Mouse (Mus musculus) midbrain, embryonic 15.5 days (tissue): ENCODE data around the gene Sept10. TPM values are rescaled to one million over a fixed set of nuclear protein-coding genes. Genes with fewer than 3 reads are reported as not detected.

Experiments used
- ATAC-seq: fragments of 200-750 bp; cut with Nextera tagmentation; replicated peaks from 2 replicates; pipeline ENCODE4 v1.8.0; 2017; ENCODE audit warnings: moderate TSS enrichment
- H3K27ac ChIP-seq: fragments of 300-500 bp; sonication (generic); 2 replicates; pipeline ENCODE4 v1.5.1; 2015; ENCODE audit warnings: mild to moderate bottlenecking, inconsistent platforms
- H3K27me3 ChIP-seq: fragments of 300-500 bp; sonication (generic); replicated peaks from 2 replicates; pipeline ENCODE4 v1.6.1; 2015; ENCODE audit warnings: inconsistent platforms
- H3K36me3 ChIP-seq: fragments of 300-500 bp; sonication (generic); replicated peaks from 2 replicates; pipeline ENCODE4 v1.6.1; 2015; ENCODE audit warnings: inconsistent platforms
- H3K4me1 ChIP-seq: fragments of 300-500 bp; sonication (generic); 2 replicates; pipeline ENCODE4 v1.6.1; 2015; ENCODE audit warnings: inconsistent platforms
- H3K4me2 ChIP-seq: fragments of 300-500 bp; sonication (generic); 2 replicates; pipeline ENCODE4 v1.6.1; 2015; ENCODE audit warnings: inconsistent platforms, mild to moderate bottlenecking, moderate library complexity
- H3K4me3 ChIP-seq: fragments of 300-500 bp; sonication (generic); 2 replicates; pipeline ENCODE4 v1.5.1; 2015; ENCODE audit warnings: mild to moderate bottlenecking, inconsistent platforms
- H3K9ac ChIP-seq: fragments of 300-500 bp; sonication (generic); 2 replicates; pipeline ENCODE4 v1.6.1; 2015; ENCODE audit warnings: mild to moderate bottlenecking, inconsistent platforms
- H3K9me3 ChIP-seq: fragments of 300-500 bp; sonication (generic); 2 replicates; pipeline ENCODE4 v1.6.1; 2016; ENCODE audit warnings: inconsistent platforms
- WGBS: fragments of 180-500 bp; shearing (Covaris S2); methylation state at CpG from one replicate; pipeline ENCODE4 v1.1.7; 2015; ENCODE audit warnings: mixed read lengths; 5-methylcytosine and 5-hydroxymethylcytosine counted together
- polyA plus RNA-seq: library from polyadenylated mRNA; unstranded; fragments of >200 nt; fragmentation: Nextera tagmentation; extraction: Ambion mirVana; gene quantifications from 2 replicates; pipeline ENCODE4 v1.2.1, GENCODE M21; 2015

Sept10 gene
- polyA plus RNA-seq, 1 experiment from 2014 or later: 13.4 TPM

DNA sequence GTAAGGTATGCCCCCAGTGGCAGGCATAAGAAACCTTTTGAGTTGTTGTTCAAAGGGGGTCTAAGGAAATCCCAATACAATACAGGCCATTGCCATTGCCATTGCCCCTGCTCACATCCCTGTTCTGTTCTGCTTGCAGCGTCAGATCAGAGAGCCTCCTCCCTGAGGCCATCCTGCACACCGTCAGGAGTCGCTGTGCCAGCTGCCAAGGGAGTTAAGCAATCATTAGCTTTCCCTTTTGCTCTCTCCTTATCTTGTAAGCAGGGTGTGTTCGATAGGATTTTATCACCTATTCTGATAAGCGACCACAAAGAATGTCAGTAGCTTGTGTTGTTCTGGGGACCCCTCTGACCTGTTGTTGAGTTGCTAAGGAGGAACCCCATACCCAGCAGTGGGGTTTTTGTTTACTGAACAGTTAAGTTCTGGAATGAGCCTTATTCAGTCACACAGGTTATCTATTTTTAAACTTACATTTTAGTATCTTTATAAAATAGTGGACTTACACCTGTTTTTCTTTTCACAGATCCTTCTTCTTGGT, 69.0 kb downstream of the Sept10 start:
- no peaks in the 10 kb centered on the region for H3K36me3 ChIP-seq
- H3K4me1 ChIP-seq: 0 out of 2 replicates have a peak, but pooled peaks cover 4% of the 10 kb centered on the region
- no peak overlapping the region for H3K4me3 ChIP-seq
- no peak overlapping the region for H3K27ac ChIP-seq
- H3K9ac ChIP-seq: no peak overlapping the region
- H3K27me3 ChIP-seq: 0 out of 2 replicates have a peak, but pooled peaks cover 6% of the 10 kb centered on the region
- no peaks in the 10 kb centered on the region for H3K9me3 ChIP-seq
- no peak overlapping the region for H3K4me2 ChIP-seq
- ATAC-seq: no peak
- 72% methylated on average over 5 of the region's 5 CpGs for WGBS

DNA sequence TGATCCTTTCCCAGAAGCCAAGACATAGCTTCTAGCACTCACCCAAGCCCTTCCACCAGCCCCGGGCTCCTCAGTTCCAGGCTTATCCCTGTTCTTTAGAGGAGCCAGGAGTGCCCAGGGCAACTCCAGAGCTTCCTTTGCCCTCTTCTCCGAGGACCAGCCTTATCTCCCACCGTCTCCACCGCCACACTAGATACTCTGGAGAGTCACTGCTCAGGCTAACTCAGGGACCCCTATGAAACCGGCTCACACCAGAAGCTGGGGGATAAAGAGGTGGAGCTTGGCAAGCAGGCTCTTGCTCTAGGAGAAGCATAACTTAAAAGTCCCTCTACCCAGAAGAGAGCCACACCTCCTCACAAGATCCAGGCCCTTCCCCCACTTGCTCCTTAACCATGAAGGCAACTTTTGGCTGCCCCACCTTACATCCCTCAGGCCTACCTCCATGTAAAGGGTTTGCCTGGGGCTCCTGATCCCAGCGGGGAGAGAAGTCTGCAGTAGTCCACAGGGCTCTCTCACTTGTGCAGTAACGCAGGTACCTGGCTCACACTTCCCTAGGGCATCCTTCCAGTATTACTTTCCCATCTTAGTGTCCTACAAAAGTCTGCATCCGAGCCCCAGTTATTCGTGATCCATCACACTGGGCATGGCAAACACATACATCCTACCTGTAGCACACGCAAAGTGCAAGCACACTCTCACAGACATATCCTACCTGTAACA, 70.5 kb downstream of the Sept10 start:
- Histone ChIP-seq H3K27me3 (0 out of 2 replicates have a peak, but pooled peaks cover 6% of the 10 kb centered on the region), H3K4me2 (no peak overlapping the region), H3K4me1 (0 out of 2 replicates have a peak, but pooled peaks cover 4% of the 10 kb centered on the region), H3K9ac (no peak overlapping the region), H3K36me3 (no peaks in the 10 kb centered on the region), H3K9me3 (no peaks in the 10 kb centered on the region), H3K4me3 (no peak overlapping the region), H3K27ac (no peak overlapping the region)
- no peak for ATAC-seq
- 89% methylated on average over 10 of the region's 10 CpGs for WGBS

DNA sequence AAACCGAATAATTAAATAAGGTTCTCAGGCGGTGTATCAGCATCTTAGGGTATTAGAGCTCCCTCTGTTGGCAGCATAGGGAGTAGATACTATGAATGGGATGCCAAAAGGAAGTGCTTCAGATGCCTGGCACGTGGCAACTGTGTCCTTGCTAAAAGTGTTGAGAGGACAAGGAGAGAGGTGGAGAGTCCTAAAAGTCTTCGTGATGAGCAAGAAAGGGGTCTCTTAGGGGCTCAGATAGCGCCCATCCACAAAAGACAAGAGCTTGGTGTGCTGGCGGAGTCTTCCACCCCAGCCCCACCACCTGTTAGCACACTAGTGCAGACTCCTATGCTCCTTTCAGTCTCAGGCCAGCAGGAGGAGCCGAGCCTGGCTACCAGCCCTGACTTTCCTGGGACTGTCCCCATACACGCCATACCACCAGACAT, 71.7 kb downstream of the Sept10 start:
- WGBS: 15% methylated on average over 8 of the region's 8 CpGs
- no peak overlapping the region for H3K4me3 ChIP-seq
- 0 out of 2 replicates have a peak overlapping the region, but pooled peaks have one; percentile 14 for H3K4me2 ChIP-seq
- H3K9me3 ChIP-seq: no peaks in the 10 kb centered on the region
- H3K4me1 ChIP-seq: 0 out of 2 replicates have a peak, but pooled peaks cover 4% of the 10 kb centered on the region
- H3K36me3 ChIP-seq: no peaks in the 10 kb centered on the region
- peak; percentile 77 for ATAC-seq
- 0 out of 2 replicates have a peak, but pooled peaks cover 6% of the 10 kb centered on the region for H3K27me3 ChIP-seq
- no peak overlapping the region for H3K9ac ChIP-seq
- H3K27ac ChIP-seq: no peak overlapping the region

DNA sequence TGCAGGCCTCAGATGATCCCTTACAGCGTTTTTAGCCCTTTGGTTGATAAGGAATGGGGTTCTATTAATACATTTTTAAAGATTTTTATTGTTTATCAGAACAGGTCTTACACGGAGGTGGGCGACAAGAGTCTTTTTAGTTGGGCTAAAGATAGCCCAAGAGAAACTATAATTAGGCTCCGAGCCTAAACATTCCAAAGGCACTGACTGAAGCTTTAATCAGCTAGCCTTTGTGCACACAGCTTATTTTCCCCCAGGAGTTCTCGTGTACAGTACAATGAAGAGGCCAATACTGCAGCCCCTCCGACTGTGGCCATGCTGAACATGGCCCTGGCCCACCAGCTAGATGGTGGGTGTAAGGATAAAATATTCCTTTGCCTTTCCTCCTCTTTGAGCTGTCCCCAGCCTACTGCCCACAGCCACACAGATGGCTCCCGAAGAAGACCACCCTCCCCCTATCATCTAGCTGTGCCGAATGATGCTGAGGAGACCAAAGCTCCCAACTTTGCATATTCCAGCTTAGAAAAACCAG, 88.1 kb downstream of the Sept10 start:
- no peak overlapping the region for H3K4me3 ChIP-seq
- no peak overlapping the region for H3K4me2 ChIP-seq
- H3K9ac ChIP-seq: no peak overlapping the region
- H3K4me1 ChIP-seq: no peaks in the 10 kb centered on the region
- H3K9me3 ChIP-seq: no peaks in the 10 kb centered on the region
- H3K27ac ChIP-seq: no peak overlapping the region
- no peaks in the 10 kb centered on the region for H3K27me3 ChIP-seq
- WGBS: 42% methylated on average over 8 of the region's 8 CpGs
- H3K36me3 ChIP-seq: no peaks in the 10 kb centered on the region
- ATAC-seq: 0 out of 2 replicates have a peak, but pooled peaks have one; percentile 24

DNA sequence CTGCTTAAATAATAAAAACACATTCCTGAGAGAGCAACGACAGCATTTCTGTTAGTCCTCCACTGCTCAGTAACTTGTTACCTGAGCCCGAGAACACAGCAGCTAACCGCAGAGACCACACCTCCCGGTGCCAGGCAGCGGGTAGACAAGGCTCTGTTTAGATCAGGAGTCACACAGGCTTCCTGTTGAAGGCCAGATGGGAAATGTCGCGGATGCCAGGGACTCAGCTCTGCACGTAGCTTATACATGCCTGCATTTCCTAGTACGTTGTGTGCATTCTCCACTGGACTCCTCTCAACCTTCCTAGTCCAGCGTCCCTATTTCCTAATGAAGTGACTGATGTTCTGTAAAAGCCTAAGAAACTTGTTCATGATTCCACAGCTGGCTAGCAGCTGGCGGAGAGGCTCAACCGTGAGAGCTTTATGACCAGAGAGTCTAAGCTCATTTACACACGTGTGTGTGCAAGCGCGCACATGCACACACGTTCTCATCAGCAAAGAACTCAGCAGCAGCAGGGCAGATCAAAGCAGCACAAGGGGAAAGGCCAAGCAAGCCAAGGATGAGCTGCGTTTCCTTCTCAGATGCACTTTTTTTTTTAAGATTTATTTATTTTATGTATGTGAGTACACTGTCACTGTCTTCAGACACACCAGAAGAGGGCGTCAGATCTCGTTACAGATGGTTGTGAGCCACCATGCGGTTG, 89.6 kb downstream of the Sept10 start:
- Histone ChIP-seq H3K4me3 (no peak overlapping the region), H3K36me3 (no peaks in the 10 kb centered on the region), H3K27ac (no peak overlapping the region), H3K9me3 (no peaks in the 10 kb centered on the region), H3K9ac (no peak overlapping the region), H3K27me3 (no peaks in the 10 kb centered on the region), H3K4me2 (no peak overlapping the region), H3K4me1 (no peaks in the 10 kb centered on the region)
- ATAC-seq: no peak
- 85% methylated on average over 20 of the region's 20 CpGs for WGBS

DNA sequence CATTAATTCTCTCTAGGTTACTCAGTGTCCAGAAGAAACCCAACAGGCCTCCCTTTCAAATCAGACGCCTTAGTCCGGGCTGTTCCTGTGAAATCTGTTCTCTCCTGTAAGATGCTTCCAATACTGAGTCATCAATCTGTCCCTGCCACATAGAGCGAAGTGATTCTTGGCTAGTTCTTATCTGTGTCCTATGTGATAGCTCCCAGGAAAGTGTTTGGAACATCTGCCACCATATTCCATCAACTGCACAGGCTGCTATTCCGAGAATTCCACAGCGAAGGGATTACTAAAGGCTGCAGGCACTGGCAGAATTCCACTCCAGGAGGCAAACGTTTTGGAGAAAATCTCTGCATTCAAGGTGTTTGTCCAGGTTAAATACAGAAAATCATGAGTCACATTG, 94.0 kb downstream of the Sept10 start:
- Histone ChIP-seq H3K4me3 (no peak overlapping the region), H3K36me3 (no peaks in the 10 kb centered on the region), H3K27ac (no peak overlapping the region), H3K9me3 (no peaks in the 10 kb centered on the region), H3K9ac (no peak overlapping the region), H3K4me1 (no peaks in the 10 kb centered on the region), H3K4me2 (no peak overlapping the region), H3K27me3 (no peaks in the 10 kb centered on the region)
- no peak for ATAC-seq
- WGBS: 80% methylated on average over 6 of the region's 6 CpGs

DNA sequence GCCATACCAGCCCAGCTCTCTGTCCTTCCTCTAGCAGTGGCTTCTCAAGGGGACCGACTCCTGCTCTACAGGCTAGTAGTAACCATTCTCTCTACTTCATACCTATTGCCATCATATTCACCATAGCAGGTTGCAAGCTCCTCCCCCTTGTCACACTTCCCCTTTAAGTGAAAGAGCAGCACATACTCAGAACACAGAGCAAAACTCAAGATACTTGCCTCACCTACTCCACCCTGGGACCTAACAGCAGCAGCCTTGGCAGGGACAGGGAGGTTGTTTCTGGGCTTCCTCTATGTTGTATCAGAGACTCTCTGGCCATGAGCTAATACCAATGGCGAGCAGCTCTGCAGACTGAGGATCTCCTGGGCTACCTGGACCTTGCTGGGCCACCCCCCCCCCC, 96.2 kb downstream of the Sept10 start:
- WGBS: 86% methylated on average over 2 of the region's 2 CpGs
- no peaks in the 10 kb centered on the region for H3K4me1 ChIP-seq
- no peaks in the 10 kb centered on the region for H3K36me3 ChIP-seq
- H3K4me3 ChIP-seq: no peak overlapping the region
- H3K9ac ChIP-seq: no peak overlapping the region
- no peaks in the 10 kb centered on the region for H3K27me3 ChIP-seq
- H3K4me2 ChIP-seq: no peak overlapping the region
- H3K9me3 ChIP-seq: no peaks in the 10 kb centered on the region
- ATAC-seq: no peak
- H3K27ac ChIP-seq: no peak overlapping the region

DNA sequence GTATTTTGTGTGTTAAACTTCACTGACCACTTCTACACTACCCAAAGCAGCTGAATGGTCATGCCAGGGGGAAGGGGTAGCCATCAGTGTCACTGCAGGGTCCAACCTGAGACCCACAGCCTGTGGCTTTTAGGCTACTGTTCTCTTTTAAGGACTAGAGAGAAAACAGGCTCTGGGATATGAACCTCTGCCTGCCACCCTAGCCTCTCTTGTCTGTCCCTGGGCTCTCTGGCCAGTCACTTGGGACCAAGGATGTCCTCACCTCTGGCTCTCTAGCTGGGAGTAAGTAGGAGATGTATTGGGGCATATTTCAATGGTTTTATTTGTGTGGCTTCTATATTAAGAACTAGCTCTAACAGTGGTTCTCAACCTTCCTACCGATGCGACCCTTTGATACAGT, 101.8 kb downstream of the Sept10 start:
- Histone ChIP-seq H3K27me3 (no peaks in the 10 kb centered on the region), H3K4me1 (no peaks in the 10 kb centered on the region), H3K27ac (no peak overlapping the region), H3K9me3 (no peaks in the 10 kb centered on the region), H3K4me3 (no peak overlapping the region), H3K36me3 (no peaks in the 10 kb centered on the region), H3K9ac (no peak overlapping the region), H3K4me2 (no peak overlapping the region)
- ATAC-seq: no peak
- 94% methylated on average over 2 of the region's 2 CpGs for WGBS

DNA sequence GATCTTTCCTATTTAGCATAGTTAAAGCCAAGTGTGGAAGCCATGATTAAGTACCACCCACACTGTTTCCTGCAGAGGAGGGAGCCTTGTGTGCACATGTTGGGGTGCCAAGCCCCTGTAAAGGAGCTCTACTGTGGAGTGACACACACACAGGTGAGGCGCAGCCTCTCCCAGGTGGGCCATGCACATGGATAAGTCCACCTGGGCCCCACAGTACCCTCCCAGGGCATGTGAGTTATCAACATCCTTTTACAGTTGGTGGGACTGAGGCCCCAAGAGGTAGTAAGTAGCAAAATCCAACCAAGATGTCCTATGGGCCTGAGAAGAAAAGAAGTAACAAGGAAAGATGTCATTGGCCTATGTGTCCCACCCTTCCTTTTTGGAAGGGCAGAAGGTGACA, 102.6 kb downstream of the Sept10 start:
- no peak overlapping the region for H3K9ac ChIP-seq
- no peaks in the 10 kb centered on the region for H3K36me3 ChIP-seq
- WGBS: 100% methylated on average over 1 of the region's 1 CpGs
- no peak overlapping the region for H3K27ac ChIP-seq
- no peak overlapping the region for H3K4me2 ChIP-seq
- no peaks in the 10 kb centered on the region for H3K9me3 ChIP-seq
- no peak overlapping the region for H3K4me3 ChIP-seq
- H3K27me3 ChIP-seq: no peaks in the 10 kb centered on the region
- no peak for ATAC-seq
- H3K4me1 ChIP-seq: no peaks in the 10 kb centered on the region

DNA sequence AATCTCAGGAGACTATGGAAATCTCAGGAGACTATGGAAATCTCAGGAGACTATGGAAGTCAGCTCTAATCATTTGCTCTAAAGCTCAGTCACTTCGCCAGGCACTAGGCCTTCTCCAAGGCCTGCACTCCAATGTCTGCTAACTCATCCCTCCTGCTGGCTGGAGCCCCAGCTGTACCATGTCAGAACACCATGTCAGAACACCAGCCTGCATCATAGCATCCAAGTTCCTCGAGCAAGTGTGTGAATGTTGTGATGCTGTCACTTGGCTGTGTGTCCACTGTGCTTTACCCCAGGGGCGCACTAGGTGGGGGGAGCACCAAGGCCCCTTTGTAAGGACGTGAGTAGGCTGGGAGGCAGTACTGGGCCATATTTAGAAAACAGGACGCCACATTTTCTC, 104.1 kb downstream of the Sept10 start:
- Histone ChIP-seq H3K36me3 (no peaks in the 10 kb centered on the region), H3K4me2 (no peak overlapping the region), H3K27ac (no peak overlapping the region), H3K9me3 (no peaks in the 10 kb centered on the region), H3K27me3 (no peaks in the 10 kb centered on the region), H3K4me3 (no peak overlapping the region), H3K9ac (no peak overlapping the region), H3K4me1 (no peaks in the 10 kb centered on the region)
- WGBS: 89% methylated on average over 5 of the region's 5 CpGs
- no peak for ATAC-seq

DNA sequence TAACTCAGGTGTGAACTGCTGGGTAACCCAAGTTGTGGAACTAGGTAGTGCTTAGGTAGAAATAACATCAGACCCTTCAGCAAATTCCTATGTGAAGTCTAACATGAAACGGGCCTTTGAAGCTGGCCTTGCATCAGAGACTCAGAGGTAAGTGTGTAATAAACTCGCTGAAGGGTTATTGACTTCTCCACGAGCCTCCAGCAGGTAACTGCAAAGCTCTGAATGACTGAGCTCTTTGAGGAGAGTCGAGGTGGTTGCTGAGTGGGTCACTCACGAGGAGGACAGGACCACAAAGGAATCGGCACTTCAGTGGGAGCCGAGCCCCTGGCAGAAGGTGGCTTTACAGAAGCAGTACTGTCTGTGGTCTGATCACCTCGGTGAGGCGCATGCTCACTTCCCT, 105.3 kb downstream of the Sept10 start:
- no peak overlapping the region for H3K27ac ChIP-seq
- no peak overlapping the region for H3K4me3 ChIP-seq
- WGBS: 80% methylated on average over 9 of the region's 9 CpGs
- no peaks in the 10 kb centered on the region for H3K4me1 ChIP-seq
- no peak overlapping the region for H3K9ac ChIP-seq
- ATAC-seq: no peak
- no peaks in the 10 kb centered on the region for H3K27me3 ChIP-seq
- no peaks in the 10 kb centered on the region for H3K9me3 ChIP-seq
- no peak overlapping the region for H3K4me2 ChIP-seq
- no peaks in the 10 kb centered on the region for H3K36me3 ChIP-seq

DNA sequence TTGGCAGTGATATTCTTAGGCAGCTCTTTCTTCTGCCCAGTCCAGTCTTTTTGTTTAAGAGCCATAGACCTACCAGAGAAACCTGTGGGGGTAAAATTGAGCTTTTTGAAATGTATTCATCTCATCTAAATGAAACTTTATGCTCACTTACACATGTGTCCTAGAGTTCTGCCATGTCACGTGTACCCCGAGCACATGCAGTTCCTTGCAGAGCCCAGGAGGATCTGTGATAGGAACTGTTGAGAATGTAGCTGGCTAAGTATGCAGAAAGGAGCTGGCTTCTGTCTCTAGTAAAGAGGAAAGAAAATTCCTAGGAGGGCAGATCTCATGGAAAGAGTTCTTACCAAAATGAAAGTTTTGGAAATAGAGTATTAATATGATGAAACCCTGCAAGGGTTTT, 106.0 kb downstream of the Sept10 start:
- WGBS: 87% methylated on average over 2 of the region's 2 CpGs
- Histone ChIP-seq H3K27me3 (no peaks in the 10 kb centered on the region), H3K4me2 (no peak overlapping the region), H3K9ac (no peak overlapping the region), H3K36me3 (no peaks in the 10 kb centered on the region), H3K9me3 (no peaks in the 10 kb centered on the region), H3K4me1 (no peaks in the 10 kb centered on the region), H3K27ac (no peak overlapping the region), H3K4me3 (no peak overlapping the region)
- no peak for ATAC-seq
